Mouse (Mus musculus): ENCODE measurements around the gene Gsk3b. TPM values are rescaled to one million over a fixed set of nuclear protein-coding genes. Genes with fewer than 3 reads are reported as not detected.
"Not testable (repeated sequence)": the region's sequence is repeated elsewhere in the genome, so short reads cannot be mapped to it uniquely, and the experiment has no call there.

The Gsk3b gene
- 120 and 121 TPM in 2 replicates for polyA plus RNA-seq (2014; fragmentation: Nextera tagmentation; extraction: Ambion mirVana)

GRCm38 (mm10) chr16:38088629-38089446, at the start of gene Gsk3b:
TSS of gene Gsk3b (plus strand) at chr16:38089001.
- peak within 1 kb of the TSS; percentile 89 for H3K4me2 ChIP-seq
- no peaks in the 10 kb centered on the region for H3K9me3 ChIP-seq (ENCODE audit: control insufficient read depth, low read length)
- H3K27me3 ChIP-seq (ENCODE audit: control insufficient read depth, insufficient read depth, low read length), result no peaks in the 10 kb centered on the region
- H3K4me1 ChIP-seq (ENCODE audit: control insufficient read depth, insufficient read depth, low read length), result peaks cover 14% of the 10 kb centered on the region
- H3K27ac ChIP-seq (ENCODE audit: low read depth, low read length), result peak within 1 kb of the TSS; percentile 100
- peak within 1 kb of the TSS; percentile 98 for H3K4me3 ChIP-seq (ENCODE audit: low read depth, low read length)
- H3K36me3 ChIP-seq (ENCODE audit: control insufficient read depth, insufficient read depth, low read length), result no peaks in the 10 kb centered on the region
- DNase-seq (ENCODE audit: low spot score, missing footprints) (peak; percentile 99), ATAC-seq (ENCODE audit: low FRiP score) (peak; percentile 93)
- WGBS, result under 1% methylated on average over 65 of the region's 69 CpGs
- peak within 1 kb of the TSS; percentile 99 for H3K9ac ChIP-seq (ENCODE audit: low read length)

- Histone ChIP-seq H3K27ac (ENCODE audit: low read depth, low read length) (no peak overlapping the region), H3K27me3 (ENCODE audit: control insufficient read depth, insufficient read depth, low read length) (no peaks in the 10 kb centered on the region), H3K9me3 (ENCODE audit: control insufficient read depth, low read length) (no peaks in the 10 kb centered on the region), H3K4me1 (ENCODE audit: control insufficient read depth, insufficient read depth, low read length) (no peaks in the 10 kb centered on the region), H3K4me3 (ENCODE audit: low read depth, low read length) (no peak overlapping the region), H3K9ac (ENCODE audit: low read length) (no peak overlapping the region), H3K36me3 (ENCODE audit: control insufficient read depth, insufficient read depth, low read length) (no peaks in the 10 kb centered on the region), H3K4me2 (no peak overlapping the region)
- DNase-seq (ENCODE audit: low spot score, missing footprints) (no peak), ATAC-seq (ENCODE audit: low FRiP score) (no peak)
- WGBS, result 83% methylated on average over 1 of the region's 1 CpGs
These were observed 46.6 kb upstream of the Gsk3b start for GRCm38 (mm10) chr16:38042160-38042559.

GRCm38 (mm10) chr16:38044551-38044950, 44.2 kb upstream of the Gsk3b start:
- no peaks in the 10 kb centered on the region for H3K27me3 ChIP-seq (ENCODE audit: control insufficient read depth, insufficient read depth, low read length)
- H3K9ac ChIP-seq (ENCODE audit: low read length), result no peak overlapping the region
- no peak for DNase-seq (ENCODE audit: low spot score, missing footprints)
- H3K27ac ChIP-seq (ENCODE audit: low read depth, low read length), result no peak overlapping the region
- H3K9me3 ChIP-seq (ENCODE audit: control insufficient read depth, low read length), result no peaks in the 10 kb centered on the region
- no peak overlapping the region for H3K4me3 ChIP-seq (ENCODE audit: low read depth, low read length)
- H3K36me3 ChIP-seq (ENCODE audit: control insufficient read depth, insufficient read depth, low read length), result no peaks in the 10 kb centered on the region
- H3K4me2 ChIP-seq, result no peak overlapping the region
- WGBS, result 92% methylated on average over 5 of the region's 5 CpGs
- no peak for ATAC-seq (ENCODE audit: low FRiP score)
- no peaks in the 10 kb centered on the region for H3K4me1 ChIP-seq (ENCODE audit: control insufficient read depth, insufficient read depth, low read length)

GRCm38 (mm10) chr16:38047781-38048558, 40.8 kb upstream of the Gsk3b start:
- DNase-seq (ENCODE audit: low spot score, missing footprints) (no peak), ATAC-seq (ENCODE audit: low FRiP score) (no peak)
- no peak overlapping the region for H3K4me3 ChIP-seq (ENCODE audit: low read depth, low read length)
- no peaks in the 10 kb centered on the region for H3K27me3 ChIP-seq (ENCODE audit: control insufficient read depth, insufficient read depth, low read length)
- no peaks in the 10 kb centered on the region for H3K4me1 ChIP-seq (ENCODE audit: control insufficient read depth, insufficient read depth, low read length)
- no peaks in the 10 kb centered on the region for H3K36me3 ChIP-seq (ENCODE audit: control insufficient read depth, insufficient read depth, low read length)
- no peak overlapping the region for H3K27ac ChIP-seq (ENCODE audit: low read depth, low read length)
- WGBS, result 85% methylated on average over 23 of the region's 23 CpGs
- H3K9ac ChIP-seq (ENCODE audit: low read length), result no peak overlapping the region
- no peak overlapping the region for H3K4me2 ChIP-seq
- H3K9me3 ChIP-seq (ENCODE audit: control insufficient read depth, low read length), result no peaks in the 10 kb centered on the region

GRCm38 (mm10) chr16:38057898-38058297, 30.9 kb upstream of the Gsk3b start:
- no peak overlapping the region for H3K9ac ChIP-seq (ENCODE audit: low read length)
- no peaks in the 10 kb centered on the region for H3K27me3 ChIP-seq (ENCODE audit: control insufficient read depth, insufficient read depth, low read length)

GRCm38 (mm10) chr16:38058836-38059235, 30.0 kb upstream of the Gsk3b start:
- 85% methylated on average over 3 of the region's 3 CpGs for WGBS
- Histone ChIP-seq H3K9me3 (ENCODE audit: control insufficient read depth, low read length) (no peaks in the 10 kb centered on the region), H3K4me1 (ENCODE audit: control insufficient read depth, insufficient read depth, low read length) (no peaks in the 10 kb centered on the region), H3K27me3 (ENCODE audit: control insufficient read depth, insufficient read depth, low read length) (no peaks in the 10 kb centered on the region), H3K4me3 (ENCODE audit: low read depth, low read length) (no peak overlapping the region), H3K4me2 (no peak overlapping the region), H3K36me3 (ENCODE audit: control insufficient read depth, insufficient read depth, low read length) (no peaks in the 10 kb centered on the region), H3K9ac (ENCODE audit: low read length) (no peak overlapping the region), H3K27ac (ENCODE audit: low read depth, low read length) (no peak overlapping the region)
- no peak for DNase-seq (ENCODE audit: low spot score, missing footprints)
- no peak for ATAC-seq (ENCODE audit: low FRiP score)

More at GRCm38 (mm10) chr16:38057898-38058297, 30.9 kb upstream of the Gsk3b start:
- H3K9me3 ChIP-seq (ENCODE audit: control insufficient read depth, low read length), result no peaks in the 10 kb centered on the region
- DNase-seq (ENCODE audit: low spot score, missing footprints), result no peak
- no peak overlapping the region for H3K4me2 ChIP-seq
- WGBS, result 91% methylated on average over 1 of the region's 1 CpGs
- no peak for ATAC-seq (ENCODE audit: low FRiP score)
- no peak overlapping the region for H3K27ac ChIP-seq (ENCODE audit: low read depth, low read length)
- no peaks in the 10 kb centered on the region for H3K4me1 ChIP-seq (ENCODE audit: control insufficient read depth, insufficient read depth, low read length)
- no peaks in the 10 kb centered on the region for H3K36me3 ChIP-seq (ENCODE audit: control insufficient read depth, insufficient read depth, low read length)
- no peak overlapping the region for H3K4me3 ChIP-seq (ENCODE audit: low read depth, low read length)

GRCm38 (mm10) chr16:38059631-38060030, 29.2 kb upstream of the Gsk3b start:
- no peaks in the 10 kb centered on the region for H3K4me1 ChIP-seq (ENCODE audit: control insufficient read depth, insufficient read depth, low read length)
- DNase-seq (ENCODE audit: low spot score, missing footprints), result no peak
- no peaks in the 10 kb centered on the region for H3K36me3 ChIP-seq (ENCODE audit: control insufficient read depth, insufficient read depth, low read length)
- H3K27me3 ChIP-seq (ENCODE audit: control insufficient read depth, insufficient read depth, low read length), result no peaks in the 10 kb centered on the region
- H3K4me2 ChIP-seq, result no peak overlapping the region
- no peak overlapping the region for H3K9ac ChIP-seq (ENCODE audit: low read length)
- no peak overlapping the region for H3K4me3 ChIP-seq (ENCODE audit: low read depth, low read length)
- no peak overlapping the region for H3K27ac ChIP-seq (ENCODE audit: low read depth, low read length)
- no peak for ATAC-seq (ENCODE audit: low FRiP score)
- 85% methylated on average over 4 of the region's 4 CpGs for WGBS
- H3K9me3 ChIP-seq (ENCODE audit: control insufficient read depth, low read length), result no peaks in the 10 kb centered on the region

- not testable (repeated sequence) for ATAC-seq (ENCODE audit: low FRiP score); H3K27ac ChIP-seq (ENCODE audit: low read depth, low read length); H3K9ac ChIP-seq (ENCODE audit: low read length); H3K4me1 ChIP-seq (ENCODE audit: control insufficient read depth, insufficient read depth, low read length); H3K4me3 ChIP-seq (ENCODE audit: low read depth, low read length); DNase-seq (ENCODE audit: low spot score, missing footprints); H3K9me3 ChIP-seq (ENCODE audit: control insufficient read depth, low read length); H3K27me3 ChIP-seq (ENCODE audit: control insufficient read depth, insufficient read depth, low read length); H3K36me3 ChIP-seq (ENCODE audit: control insufficient read depth, insufficient read depth, low read length); H3K4me2 ChIP-seq
- WGBS, result 97% methylated on average over 1 of the region's 5 CpGs
These were observed 14.8 kb upstream of the Gsk3b start for GRCm38 (mm10) chr16:38073859-38074631.

Data from midbrain, embryonic 11.5 days (tissue).